Mouse (Mus musculus): ENCODE results near the gene Nsd2.

GRCm38 (mm10) chr5:33781964-33782344 is 38.6 kb upstream of the Nsd2 start:
- TF ChIP-seq ZNF384 (IDR thresholded peaks at IDR 0.05; ENCODE audit: low read depth, low read length) (no peak), ZC3H11A (IDR thresholded peaks at IDR 0.05; ENCODE audit: borderline replicate concordance, low read depth, low read length) (no peak)

Data from ES-E14 (cell line).